Mouse (Mus musculus) kidney, adult 2 months (tissue): ENCODE measurements around the gene D10Jhu81e.

Source experiments
- CTCF ChIP-seq: fragments of 200-500 bp; conservative IDR thresholded peaks from 2 replicates; pipeline ENCODE4 v1.5.1; 2011; ENCODE audit warnings: low read depth, mild to moderate bottlenecking, control low read depth, low read length, moderate library complexity, mixed read lengths; ENCODE audit not compliant: insufficient read depth, insufficient read length
- POLR2A ChIP-seq: fragments of 200-500 bp; IDR thresholded peaks from one replicate; pipeline ENCODE4 v1.6.1; 2011; ENCODE audit warnings: low read depth, low read length, control low read depth

GRCm38 (mm10) chr10:78211311-78211710, 41.7 kb upstream of the D10Jhu81e start:
- no peak for TF ChIP-seq POLR2A
- peak; percentile 49 for TF ChIP-seq CTCF
